Mouse (Mus musculus): ENCODE measurements at regions not wholly inside any gene's neighbourhood (a gene's known extent, or its start where the extent isn't known, plus 50 kb on each side); places are given as distances from the start of the nearest gene placed in this dataset.

DNA sequence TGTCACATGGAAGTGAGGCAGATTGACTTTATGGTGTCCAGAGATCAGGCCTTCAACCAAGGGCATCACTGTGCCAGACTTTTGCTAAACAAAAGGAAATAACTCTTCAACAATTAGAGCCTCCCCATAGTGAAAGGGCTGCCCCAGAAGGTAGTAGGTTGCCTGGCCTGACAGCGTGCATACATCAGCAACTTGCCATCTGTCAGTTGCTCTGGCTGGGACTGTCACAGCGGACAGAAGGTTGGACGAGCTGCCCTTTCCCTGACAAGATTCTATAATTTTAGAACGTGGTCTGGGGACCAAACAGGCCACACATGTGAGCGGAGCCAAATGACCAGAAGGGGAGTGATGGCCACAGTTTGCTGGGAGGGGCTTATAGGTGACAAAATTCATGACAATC is 119.7 kb upstream of the Rpl38 start:
- no peak for DNase-seq (ENCODE audit: low read depth)

DNA sequence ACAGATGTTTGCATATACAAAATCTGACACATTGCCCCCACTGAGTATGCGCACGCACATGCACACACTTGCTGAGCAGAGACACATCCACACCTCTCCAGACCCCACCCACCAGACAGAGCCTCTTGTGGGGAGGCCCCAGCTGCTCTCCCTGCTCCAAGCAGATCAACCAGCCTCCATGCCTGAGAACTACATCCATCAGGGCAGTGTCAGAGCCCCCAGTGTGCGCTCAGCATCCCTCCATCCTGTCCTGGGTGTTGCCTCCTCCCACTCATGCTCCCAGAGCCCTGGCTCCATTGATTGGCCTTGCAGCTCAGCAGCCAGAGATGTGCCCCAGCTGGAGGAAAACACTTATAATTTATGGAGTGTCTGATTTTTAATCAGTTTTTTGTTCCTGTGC is 124.1 kb upstream of the Rpl38 start:
- DNase-seq (ENCODE audit: low read depth): no peak

- DNase-seq (ENCODE audit: low read depth): no peak
Observed at GRCm38 (mm10) chr11:114542167-114542566, 126.2 kb upstream of the Rpl38 start.

DNA sequence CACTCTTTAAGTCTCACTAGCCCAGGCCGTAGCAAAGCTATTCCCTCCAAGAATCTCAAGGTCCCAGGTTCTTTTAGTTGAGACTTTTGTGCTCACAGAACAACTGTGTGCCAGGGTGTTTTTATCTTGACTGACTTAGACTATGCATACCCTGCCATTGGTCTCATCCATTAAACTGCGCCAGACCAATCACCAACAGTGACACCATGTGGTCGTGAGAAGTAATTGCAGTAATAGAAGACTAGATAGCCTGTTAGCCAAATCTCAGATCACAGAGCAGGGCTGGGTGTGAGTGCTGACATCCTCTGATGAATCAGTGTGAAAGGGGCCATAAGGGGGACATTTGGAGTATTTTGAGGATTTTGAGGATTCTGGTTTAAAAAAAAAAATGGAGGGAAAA is 127.8 kb upstream of the Rpl38 start:
- no peak for DNase-seq (ENCODE audit: low read depth)

DNA sequence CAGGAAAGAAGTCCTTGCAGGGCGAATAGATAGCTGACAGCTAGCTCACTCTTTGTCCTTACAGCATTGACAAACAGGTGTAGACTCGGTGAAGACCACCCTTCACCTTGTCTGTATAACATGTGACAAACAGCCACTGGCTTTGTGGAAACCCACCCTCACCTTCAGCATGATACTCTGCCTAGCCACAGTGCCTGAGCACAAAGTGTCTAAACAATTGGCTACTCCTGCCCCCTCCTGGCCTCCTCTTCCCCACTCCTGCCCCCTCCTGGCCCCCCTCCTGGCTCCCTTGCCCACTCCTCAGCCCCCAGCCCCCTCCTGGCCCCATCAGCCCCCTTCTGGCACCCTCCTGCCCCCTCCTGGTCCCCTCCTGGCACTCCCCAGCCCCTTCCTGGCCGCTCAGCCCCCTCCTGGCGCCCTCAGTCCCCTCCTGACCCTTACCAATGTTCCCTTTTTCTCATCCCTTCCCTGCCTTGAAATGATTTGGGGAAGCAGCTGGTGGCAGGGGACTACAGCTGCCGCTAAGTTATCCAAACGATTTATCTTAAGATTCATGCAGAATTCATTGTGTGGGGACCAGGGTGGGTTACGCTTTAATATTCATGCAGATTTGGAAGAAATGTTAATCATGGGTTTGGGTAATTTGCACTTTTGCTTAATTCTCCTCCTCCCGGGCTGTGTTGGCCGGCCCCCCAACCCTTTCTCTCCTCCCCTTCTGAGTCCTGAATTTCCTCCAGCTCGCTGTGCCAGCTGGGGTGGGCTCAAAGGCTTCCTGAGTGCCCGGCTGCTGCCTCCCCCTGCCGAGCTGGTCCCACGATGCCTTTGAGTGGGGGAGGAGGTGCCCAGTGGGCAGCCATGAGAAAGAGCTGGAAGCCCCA is 131.5 kb upstream of the Rpl38 start:
- no peak for DNase-seq (ENCODE audit: low read depth)

GRCm38 (mm10) chr11:114535900-114536299 is 132.4 kb upstream of the Rpl38 start:
- DNase-seq (ENCODE audit: low read depth): no peak

GRCm38 (mm10) chr11:114534436-114534835 is 133.9 kb upstream of the Rpl38 start:
- no peak for DNase-seq (ENCODE audit: low read depth)

GRCm38 (mm10) chr11:114531241-114531765 is 137.0 kb upstream of the Rpl38 start:
- DNase-seq (ENCODE audit: low read depth): no peak

GRCm38 (mm10) chr11:114528937-114529772 is 139.2 kb upstream of the Rpl38 start:
- no peak for DNase-seq (ENCODE audit: low read depth)

GRCm38 (mm10) chr11:114523444-114524238 is 144.7 kb upstream of the Rpl38 start:
- no peak for DNase-seq (ENCODE audit: low read depth)

- no peak for DNase-seq (ENCODE audit: low read depth)
Observed at GRCm38 (mm10) chr11:114515278-114515677, 153.0 kb upstream of the Rpl38 start.

DNA sequence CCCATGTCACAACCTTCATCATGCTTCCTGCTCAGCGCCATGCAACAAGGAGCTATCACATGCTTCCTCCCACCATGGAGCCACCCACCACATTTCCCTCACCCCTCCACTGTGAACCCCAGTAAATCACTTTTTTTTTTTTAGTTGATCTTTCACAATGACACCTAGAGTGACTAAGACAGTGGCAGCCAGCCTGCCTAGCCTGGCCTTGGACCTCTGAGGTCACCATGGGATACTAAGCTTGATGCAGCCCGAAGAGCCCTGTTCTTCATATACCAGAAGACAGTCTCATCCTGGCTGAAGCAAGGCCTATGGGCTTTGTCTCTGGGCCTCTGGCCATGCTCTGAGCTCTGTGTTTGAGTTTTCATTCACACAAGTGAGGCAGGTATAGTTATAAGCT is 154.2 kb upstream of the Rpl38 start:
- DNase-seq (ENCODE audit: low read depth): no peak

DNA sequence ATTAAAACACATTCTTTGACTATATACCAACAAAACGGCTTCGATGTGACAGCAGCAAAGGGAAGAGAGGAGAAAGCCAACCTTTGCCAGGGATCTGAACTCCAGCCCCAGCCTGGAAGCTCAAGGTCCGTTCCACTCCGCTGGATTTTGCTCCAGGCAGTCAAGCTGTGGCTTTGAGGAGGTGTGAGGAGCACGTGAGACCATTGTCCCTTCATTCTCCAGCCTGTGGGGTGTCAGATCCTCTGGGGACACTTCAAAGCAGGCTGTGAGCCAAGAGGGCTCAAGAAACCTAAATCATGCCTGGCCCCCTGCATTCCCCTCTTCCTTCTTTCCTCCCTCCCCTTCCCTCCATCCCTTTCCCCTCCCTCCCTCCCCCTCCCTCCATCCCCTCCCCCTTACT is 154.9 kb upstream of the Rpl38 start:
- no peak for DNase-seq (ENCODE audit: low read depth)

DNA sequence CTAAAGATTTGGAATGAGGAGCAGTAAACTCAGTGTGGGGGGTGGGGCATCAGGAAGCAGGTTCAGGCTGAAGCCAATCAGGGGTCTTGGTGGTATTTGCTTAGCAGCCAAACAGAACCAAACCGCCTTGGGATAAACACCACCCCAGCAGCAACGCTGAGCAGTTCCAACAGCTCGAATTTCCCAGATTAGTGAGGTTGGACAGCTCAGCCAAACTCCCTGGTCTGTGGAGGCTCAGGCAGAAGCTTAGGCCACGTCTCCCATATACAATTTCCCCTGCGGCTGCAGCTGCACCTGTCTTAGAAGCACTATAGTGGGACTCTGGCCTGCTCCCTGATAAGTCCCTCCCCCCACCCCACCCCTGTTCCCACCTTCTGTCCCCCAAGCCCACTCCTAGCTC is 156.3 kb upstream of the Rpl38 start:
- DNase-seq (ENCODE audit: low read depth): no peak

DNA sequence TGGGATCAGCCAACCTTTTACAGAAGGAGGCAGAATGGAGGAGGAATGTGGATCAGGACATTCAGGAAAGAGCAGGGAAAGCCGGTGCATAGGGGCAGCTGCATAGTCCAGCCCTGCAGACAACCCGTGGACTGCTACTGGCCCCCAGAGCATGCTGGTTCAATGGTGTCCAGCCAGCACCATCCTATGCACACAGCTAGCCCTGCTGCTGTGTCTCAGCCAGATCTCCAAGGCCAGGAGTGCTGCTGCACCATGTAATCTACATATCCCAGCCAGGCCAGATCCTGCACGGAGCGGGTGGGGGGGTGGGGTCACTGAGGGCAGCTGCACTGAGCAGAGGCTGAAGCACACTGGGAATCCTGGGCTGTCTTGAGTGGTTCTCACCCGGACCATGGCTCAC is 165.8 kb upstream of the Rpl38 start:
- DNase-seq (ENCODE audit: low read depth): no peak

DNA sequence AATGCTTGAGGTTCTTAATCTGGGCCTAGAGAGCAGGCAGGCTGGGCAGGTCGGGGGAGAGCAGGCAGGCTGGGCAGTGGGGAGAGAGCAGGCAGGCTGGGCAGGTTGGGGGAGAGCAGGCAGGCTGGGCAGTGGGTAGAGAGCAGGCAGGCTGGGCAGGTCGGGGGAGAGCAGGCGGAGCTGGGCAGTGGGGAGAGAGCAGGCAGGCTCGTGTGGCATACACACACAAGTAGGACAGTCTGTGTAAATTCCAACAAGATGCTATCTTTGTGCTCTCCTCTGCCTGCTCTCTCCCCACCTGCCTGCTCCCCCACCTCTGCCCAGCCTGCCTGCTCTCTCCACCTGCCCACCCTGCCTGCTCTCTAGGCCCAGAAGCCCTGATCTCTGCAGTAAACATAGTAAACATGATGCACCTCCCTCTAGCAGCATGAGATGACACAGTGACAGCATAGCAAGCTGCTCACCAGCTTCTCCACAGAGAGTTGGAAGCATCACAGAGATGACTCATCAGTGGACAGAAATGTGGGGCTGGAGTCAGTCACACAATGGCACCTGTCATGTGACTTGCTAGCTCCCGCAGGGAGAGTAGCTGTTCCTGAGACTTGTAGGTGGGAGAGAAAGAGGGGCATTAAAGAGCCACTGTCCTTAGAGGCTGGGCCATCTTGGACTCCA is 166.3 kb upstream of the Rpl38 start:
- no peak for DNase-seq (ENCODE audit: low read depth)

DNA sequence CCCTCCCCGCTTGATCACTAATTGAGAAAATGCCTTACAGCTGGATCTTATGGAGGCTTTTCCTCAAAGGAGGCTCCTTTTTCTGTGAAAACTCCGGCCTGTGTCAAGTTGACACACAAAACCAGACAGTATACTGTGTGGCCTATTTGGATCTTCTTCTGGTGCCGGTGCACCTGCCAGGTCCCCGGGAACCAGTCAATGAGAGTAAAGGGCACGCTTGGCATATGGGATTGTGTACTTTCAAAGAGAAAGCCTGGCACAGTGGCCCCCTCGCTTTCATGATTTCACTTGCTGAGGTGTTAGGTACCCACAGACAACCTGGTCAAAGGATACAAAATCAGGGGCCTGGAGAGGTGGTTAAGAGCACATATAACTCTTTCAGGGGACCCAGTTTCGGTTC is 167.9 kb upstream of the Rpl38 start:
- DNase-seq (ENCODE audit: low read depth): no peak

- DNase-seq (ENCODE audit: low read depth): no peak
Observed at GRCm38 (mm10) chr11:114499665-114500064, 168.7 kb upstream of the Rpl38 start.

GRCm38 (mm10) chr11:114495520-114495921 is 172.8 kb upstream of the Rpl38 start:
- DNase-seq (ENCODE audit: low read depth): no peak

- DNase-seq (ENCODE audit: low read depth): no peak
Observed at GRCm38 (mm10) chr11:114486455-114486854, 181.9 kb upstream of the Rpl38 start.

- DNase-seq (ENCODE audit: low read depth): no peak
Observed at GRCm38 (mm10) chr11:114485429-114485828, 182.9 kb upstream of the Rpl38 start.

DNA sequence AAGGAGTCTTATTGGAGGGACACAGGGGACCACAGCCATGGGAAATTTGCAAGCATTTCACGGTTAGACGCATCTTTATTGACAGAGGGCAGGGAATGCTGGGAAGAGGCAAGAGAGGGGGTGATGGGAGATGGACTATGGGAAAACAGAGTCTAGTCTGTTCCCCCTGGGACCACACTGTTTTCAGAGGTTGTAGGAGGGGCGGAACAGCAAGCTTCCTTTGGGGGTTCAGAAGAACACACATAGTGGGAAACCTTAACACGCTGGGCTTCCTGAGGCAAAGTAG is 183.7 kb upstream of the Rpl38 start:
- no peak for DNase-seq (ENCODE audit: low read depth)

Measured in fibroblast of lung, adult 2 months (primary cell).